Mouse (Mus musculus) kidney, postnatal 36 days (tissue): ENCODE measurements around the gene Tmtc2.

Experiments
- DNase-seq, 2 experiments: peaks; one replicate each; pipeline ENCODE4 v3.0.0; 2021 to 2022; ENCODE audit warnings: mixed read lengths in 2 of 2

Tmtc2 gene

DNA sequence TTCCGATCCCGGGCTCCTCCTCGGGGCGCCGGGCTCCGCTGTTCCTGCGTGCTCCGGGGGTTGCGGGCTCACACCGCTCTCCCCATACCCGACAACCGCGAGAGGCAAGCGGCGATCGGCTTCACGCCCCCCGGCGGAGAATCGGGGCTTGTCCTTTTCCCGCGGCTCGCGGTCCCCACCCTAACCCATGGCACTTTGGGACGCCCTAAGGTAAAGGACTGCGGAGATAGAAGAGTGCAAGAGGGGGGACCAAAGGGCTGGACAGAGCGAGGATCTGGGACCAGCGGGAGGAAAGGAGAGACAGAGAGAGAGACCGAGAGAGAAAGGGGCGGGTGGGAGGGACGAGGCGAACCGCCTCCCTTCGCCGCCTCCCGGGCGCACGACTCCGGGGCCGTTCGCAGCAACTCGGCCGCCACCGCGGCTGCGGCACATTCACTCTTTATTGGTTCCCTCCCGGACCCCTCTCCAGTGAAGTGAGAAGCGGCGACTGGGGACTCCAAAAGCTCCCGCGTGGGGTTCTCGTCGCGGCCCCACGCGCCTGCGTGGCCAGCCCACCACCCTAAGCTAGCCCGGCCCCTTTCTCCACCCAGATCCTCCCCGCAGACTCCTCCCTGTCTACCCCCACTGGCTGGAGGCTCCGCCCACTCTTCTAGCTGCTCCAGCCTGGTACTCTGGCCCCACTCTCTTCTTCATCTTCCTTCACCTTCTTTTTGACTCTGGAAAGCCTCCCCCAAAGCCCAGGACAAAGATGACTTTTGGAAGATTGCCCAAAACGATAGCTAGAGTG is at the start of gene Tmtc2:
TSS of gene Tmtc2 (minus strand) at position 544 of the 787 bp plus-strand sequence.
- DNase-seq, result peak; percentile 86 to 89

DNA sequence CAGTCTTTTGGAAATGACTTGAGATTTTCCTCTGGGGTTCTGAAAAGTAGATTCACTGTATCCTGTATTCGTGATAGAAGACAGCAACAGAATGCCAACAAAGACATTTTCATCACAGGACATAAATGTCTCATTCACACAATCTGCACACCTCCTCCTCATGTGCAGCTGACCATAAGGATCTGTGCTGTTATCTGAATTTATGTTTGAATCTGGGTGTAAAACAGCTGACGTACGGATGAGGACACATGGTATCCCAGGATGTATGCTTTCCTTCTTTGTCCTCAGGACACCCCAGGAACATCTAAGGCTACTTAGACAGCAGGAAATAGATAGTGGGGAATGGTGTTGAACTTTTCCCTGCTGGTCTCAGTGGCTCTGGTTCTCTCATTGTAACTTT is 37.9 kb upstream of the Tmtc2 start:
- no peak for DNase-seq

DNA sequence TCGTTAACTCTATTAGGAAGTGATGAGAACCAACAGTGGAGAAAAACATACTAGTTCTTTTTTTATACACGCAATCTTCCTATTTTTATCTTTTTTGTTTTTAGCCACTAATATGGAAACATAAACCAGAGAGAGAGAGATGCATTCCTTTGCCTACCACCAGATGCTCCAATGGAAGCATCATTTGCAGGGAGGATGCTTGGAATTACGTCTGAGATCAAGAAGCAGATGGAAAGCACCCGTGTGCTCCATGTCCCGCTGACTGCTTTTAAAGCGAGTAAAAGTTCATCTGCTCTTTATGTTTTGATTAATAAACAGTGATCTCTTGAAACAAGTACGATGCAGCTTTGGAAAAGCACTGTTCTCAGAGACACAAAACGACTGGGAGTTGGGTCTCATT is 24.6 kb upstream of the Tmtc2 start:
- no peak for DNase-seq

DNA sequence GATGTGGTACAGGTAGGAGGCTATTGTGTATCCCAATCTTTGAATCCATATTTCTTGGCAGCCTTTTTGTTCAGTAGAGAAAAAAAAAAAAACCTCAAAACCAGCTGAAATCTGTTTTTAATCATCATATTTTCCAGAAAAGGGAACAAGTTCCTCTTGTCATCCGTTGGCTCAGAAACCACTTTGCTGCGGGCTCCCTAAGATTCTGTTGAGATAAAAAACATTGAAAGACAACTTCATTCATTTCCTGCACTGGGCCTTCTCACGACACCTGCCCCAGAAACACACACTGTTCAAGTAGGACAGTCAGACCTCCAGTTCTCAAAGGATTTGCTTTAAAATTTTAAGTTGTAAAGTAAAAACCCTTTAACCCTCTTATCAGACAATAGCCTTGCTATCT is 23.0 kb upstream of the Tmtc2 start:
- DNase-seq, result no peak

DNA sequence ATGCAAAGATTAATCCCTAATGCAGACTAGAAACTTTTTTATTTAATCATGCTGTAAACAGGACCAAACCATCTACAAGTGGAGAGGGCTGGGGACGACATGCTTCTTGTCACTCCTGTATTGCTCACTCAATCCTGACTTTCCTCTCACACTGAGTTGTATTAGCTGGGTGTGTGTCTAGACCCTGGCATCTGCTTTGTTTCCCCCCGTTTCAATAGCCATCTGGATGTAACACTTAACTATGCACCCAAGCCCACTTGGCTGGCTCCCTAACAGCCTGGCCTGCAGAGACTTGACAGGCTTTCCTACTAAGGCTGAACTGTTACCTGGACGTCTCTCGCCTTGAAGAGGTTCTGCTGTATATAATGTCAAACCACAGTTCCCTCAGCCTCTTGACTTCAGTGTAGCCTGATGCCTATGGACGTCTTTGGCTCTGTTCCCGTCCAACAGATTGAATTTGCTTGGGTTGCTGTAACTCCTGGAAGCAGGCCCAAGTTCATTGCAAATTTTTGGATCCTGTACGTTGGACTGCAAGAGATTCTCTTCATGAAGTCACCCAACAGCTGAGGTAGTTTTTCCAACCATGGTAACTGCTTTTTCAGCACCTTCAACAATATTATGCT is 21.3 kb upstream of the Tmtc2 start:
- DNase-seq, result no peak

DNA sequence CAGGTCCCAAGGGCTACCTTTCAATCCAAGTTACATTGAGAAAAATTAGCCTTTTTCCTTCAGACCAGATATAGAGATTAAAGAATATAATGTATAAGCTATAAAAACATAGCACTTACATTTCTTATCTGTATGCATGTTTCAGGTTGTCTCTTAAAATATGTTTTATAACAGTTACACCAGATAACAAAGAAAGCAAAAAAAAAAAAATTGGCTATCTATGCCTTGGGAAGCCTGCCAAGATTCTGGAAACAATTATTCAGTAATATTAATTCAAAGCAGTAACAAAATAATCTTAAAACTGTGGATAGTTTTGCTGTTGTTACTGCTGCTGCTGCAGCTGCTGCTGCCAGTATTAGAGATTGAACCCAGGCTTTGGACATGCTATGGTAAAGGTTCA is 13.9 kb upstream of the Tmtc2 start:
- DNase-seq, result no peak

DNA sequence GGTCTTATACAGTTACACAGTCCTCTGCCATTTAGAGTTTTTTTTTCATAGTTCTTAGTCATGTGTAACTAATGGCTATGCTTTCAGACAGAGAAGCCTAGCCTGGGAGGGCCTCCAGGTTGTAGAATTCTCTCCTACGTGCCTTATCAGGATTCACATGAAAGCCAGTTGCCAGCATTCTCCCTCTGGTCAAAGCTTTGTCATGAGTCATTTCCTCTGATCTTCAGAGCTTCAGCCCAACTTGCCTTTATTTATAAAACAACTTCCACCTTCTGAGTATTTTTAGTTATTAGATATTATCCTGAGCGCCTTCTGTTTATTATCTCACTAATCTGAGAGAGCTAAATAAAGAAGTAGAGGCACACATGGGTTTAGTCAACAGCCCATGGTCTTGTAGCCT is 5.1 kb upstream of the Tmtc2 start:
- peak; percentile 5 to 18 for DNase-seq

DNA sequence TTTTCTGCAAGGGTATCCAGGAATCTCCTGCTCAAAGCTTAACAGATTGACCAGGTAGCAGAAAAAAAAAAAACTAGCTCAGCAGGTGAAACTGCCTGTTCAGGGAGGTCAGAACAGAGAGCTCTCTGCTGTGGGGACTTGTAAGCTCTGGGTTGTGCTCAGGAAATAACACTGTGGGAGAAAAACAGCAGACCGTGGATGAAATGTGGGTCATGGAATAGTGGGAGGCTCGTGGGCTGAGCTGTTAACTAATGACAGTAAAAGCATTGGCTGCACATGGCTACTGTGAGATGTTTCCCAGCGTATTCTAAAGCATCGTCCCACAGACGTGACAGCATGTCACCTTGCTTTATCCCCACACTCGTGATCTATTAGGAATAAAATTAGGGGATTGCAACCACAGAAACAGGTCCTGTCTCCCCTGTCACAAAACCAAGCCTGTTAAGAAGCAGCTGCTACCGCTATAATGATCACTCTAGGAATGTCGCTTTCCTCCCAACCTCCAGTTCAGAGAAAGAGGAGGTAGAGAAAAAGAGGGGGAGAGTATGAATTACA is 4.1 kb upstream of the Tmtc2 start:
- DNase-seq, result no peak

DNA sequence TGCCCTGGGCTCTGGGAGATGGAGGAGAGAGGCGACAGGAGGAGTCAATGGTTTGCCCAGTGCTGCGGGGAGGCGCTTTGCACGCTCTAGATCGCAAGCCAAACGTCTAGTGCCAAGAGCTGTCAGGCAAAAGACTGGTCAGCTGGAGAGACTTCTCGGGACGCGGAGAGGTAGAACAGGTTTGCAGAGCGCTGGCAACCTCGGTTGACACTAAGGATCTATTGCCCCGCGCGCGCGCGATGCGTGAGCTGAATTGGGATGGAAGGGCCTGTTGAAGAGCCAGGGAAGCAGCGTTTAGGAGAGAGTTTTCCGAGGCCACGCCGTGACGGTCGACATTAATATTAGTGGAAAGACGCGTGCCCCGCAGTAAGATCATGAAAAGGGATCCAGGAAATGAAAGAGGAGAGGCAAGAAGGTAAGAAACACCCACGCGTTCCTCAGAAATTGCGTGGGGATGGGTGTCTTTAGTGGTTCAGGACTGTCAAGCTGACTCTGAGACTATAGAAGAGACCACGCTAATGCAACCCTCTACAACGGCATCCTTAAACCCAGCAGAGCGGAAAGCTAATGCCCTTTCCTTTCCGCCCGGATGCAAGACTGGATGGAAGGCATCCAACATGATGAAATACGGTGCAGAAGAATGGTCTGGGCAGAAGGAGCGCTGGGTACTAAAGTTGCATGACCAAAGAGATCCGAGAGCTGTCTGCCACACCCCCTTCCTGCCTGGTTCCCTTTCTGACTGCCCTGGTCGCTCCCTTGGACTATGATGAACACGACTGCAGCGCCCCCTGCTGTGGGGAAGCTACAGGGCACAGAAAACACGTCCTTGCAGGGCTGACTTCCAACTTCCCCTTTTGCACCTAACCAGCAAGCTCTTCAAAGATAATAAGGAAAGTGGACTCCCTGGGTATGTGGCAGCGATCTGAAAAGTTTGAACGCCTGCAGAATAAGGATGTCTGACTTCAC is 727 bp upstream of the Tmtc2 start:
- DNase-seq, result peak; percentile 93 to 97

DNA sequence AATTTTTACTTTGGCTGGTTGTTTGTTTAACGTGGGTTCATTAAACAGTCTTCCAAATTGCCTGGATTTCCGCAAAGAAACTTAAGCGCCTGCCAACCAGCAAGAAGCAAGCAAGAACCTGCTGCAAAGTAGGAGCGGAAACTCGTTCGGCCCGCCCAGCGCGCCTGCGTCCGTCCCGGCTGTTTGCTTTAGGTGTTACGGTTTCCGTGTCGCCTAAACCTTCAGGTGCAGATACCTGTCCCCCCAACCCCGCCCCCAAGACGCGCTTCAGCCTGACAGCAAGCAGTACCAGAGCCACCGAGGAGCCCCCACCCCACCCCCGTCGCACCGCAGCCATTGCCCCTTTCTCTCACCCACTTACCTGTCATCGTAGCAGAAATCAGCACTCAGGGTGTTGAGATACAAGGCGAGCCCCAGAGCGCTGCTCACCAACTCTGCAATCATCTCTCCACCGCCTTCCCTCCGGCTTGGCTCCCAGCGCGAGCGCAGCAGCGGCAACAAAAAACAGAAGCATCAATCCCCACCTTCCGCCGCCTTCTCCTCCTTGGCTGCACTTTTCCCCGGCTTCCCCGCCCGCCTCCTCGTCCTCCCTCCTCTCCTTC is 844 bp downstream of the Tmtc2 start:
- DNase-seq, result peak; percentile 26 to 68

DNA sequence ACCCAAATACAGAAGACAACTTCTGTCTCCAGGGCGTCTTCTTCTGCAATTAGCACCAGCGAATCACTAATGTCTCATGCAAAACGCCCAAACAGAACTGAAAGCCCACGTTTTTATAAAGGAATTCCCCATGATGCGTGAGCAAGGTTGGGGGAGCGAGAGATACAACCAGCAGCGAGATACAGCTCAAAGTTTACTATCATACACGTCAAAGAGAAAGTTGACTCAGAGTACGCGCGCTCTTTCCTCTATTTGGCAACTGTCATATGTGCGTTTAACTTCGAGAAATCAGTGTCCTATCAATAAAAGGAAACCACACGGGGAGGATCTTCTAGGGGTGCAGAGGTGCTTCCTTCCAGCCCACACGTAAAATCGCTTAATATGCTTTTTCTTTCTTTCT is 1.4 kb downstream of the Tmtc2 start:
- peak in 1 of 2 experiments; percentile 4 for DNase-seq

DNA sequence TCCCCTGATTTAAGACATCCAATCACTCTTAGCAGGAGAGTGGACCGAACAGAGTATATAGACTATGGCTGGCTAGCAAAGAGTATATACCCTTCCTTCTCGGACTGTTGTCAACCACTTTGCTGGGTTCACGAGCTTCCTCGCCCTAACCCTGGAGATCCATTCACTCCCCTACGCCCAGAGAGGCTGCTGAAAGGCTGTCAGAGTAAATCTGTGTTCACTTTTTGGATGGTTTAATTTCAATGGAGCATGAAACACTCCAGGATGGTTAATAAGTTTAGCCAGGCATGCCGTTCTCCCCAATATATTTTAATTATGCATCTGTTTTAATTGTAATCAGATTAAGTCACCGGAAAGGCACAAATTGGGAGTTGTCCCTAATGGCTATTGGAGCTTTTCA is 1.9 kb downstream of the Tmtc2 start:
- DNase-seq, result no peak

DNA sequence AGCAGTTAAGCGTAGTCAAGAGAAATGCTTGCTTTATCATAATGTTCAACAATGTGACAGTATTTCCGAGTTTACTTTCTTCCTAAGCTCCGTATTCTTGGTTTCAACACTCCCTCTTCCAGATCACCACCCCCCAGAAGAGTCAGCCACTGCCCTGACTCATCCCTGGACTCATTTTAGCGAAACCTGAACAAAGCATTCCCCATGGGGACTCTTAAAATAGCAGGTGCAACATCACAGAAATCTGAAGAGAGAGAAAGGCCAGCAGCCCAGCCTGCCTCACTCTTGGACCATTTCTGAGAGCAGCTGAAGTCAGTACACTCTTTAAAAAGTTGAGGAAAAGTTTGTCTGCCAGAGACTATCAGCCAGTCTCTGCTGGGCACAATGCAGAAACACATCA is 2.4 kb downstream of the Tmtc2 start:
- DNase-seq, result no peak

DNA sequence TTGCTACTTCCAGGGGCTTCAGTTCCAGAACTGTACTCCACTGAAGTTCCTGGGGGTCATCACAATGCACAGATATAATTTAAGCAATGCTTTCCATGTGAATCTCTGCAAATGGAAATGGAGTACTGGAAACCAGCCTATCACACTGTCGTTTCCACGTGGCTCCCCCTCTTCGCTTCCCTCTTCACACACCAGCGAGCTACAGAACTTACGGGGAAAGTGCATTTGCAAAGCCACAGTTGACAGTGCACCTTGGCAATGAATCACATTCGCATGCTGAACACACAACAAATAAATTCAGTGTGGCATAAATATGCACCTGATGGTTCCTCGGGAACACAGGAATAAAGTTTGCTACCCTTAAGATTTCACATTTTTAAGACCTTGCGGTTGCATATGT is 3.2 kb downstream of the Tmtc2 start:
- DNase-seq, result no peak

DNA sequence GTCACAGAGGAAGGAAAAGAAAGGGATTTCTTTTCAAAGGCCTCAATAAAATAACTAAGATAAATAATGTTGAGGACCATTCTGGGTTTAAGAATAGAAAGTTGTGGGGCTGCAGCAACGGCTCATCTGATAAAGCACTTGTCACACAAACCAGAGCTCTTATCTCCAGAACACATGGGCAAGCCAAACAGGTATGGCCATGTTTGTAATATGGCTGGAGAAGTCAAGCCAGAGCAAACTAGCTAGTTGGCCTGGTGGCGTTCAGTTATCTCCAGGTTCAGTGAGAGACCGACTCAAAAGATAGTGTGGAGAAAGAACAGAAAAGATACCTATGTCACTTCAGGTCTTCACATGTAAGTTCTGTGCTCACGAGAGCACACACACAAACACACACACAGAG is 4.7 kb downstream of the Tmtc2 start:
- no peak for DNase-seq

DNA sequence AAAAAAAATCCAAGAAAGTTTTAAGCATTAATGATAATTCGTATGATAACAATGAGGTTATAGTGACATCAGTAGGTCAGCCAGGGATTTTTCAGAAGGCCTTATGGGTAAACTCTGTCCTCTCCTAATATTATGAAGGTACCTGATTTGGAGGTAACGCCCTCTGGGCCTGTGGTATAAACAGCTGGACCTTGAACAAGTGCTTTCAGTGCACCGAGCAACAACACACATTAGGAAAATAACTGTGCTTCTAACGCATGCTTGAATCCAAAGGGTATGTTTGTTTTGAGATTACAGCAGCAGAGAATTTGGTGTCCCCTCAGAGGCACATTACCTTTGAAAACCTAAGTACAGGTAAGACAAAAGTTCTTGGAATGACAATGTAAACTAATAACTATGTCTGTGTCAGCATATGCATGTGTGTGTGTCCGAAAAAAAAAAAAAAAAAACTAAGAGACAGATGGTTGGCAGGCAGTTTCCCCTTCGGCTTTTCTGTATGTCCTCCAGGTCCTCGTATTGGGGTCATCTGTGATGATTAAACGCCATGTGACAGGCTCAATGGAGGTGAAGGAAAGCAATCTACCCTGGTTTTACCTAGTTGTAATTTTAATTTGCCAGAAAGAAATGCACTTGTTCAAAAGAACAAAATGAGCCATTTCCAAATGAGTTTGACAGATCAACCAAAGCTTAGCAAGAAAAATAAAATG is 6.3 kb downstream of the Tmtc2 start:
- DNase-seq, result no peak

DNA sequence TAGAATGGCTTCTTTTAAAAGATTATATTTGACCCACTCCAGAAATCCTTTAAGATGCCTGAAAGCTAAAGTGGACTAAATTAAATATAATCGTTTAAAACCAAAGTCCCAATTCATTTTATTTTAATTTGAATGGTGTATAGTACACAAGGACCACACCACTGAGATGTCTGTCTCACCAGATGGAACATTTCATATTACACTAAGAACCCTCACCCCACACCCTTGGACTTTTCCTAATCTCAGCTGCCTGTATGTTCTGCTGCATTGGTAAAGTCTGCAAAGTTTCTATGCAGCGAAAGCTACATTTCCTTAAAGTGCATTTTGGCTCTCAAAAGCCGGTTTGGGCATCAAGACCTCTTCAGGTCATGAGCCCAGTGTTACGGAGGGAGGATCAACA is 12.7 kb downstream of the Tmtc2 start:
- DNase-seq, result no peak

DNA sequence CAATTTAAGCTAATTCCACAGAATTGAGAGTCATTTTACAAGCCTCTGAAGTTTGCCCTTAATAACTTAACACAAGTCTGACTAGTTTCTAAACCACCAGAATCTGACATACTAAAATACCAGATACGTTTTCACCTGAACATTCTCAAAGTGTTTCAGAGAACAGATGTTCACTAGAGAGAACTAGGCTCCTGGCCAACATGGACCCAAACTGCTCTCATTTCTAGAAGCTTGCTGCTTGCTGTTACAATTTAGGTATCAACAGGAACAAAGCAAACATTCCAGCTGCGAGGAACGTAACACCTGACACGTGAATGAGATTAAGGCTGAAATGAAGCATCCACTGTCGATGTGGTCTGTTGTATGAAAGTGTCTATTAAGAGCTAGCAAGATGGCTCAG is 16.7 kb downstream of the Tmtc2 start:
- DNase-seq, result no peak

DNA sequence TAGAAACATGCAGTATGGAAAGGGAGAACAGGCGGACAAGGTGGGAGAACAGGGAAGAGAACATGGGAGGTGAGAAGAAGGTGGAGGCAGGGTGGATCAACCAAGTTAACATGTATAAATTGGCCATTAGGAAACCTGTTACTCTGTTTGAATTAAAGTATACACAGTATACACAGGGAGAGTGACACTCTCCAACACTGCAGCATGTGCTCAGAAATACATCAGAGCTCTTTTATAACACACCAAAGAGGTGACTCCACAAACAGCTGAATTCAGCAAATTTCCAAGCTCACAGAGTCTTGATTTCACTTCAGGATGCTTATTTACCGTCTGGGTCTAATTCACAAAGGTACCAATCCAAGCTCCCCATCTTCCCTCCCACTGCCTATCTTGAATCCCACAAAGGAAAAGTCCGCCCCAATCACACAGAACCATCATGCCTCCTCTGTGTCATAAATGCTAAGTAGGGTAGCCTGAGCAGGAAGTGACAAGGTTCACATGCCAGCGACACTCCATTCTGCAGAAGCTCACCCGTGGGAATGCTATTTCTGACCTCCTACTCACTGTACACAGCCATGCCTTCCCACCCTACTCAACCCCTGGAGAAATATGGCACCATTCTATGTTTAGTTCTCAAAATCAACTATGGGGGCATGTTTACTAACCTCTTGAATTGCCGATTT is 17.2 kb downstream of the Tmtc2 start:
- DNase-seq, result no peak

DNA sequence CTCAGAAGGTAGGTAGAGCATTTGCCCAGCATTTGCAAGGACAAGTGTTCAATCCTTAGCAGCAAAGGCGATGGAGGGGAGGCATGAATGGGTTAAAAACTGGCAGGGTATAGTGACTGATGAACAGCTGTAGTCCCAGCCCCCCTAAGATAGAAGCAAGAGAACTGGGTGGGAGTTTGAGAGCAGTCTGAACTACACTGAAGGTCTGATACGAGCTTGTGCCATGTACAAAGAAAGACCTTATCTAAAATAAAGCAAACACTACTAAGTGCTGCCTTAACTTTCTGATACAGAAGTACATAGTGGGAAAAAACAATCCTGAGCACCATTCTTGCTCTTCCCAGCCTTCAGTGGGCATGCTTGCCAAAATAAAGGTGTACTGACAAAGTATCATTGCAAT is 20.1 kb downstream of the Tmtc2 start:
- no peak for DNase-seq

DNA sequence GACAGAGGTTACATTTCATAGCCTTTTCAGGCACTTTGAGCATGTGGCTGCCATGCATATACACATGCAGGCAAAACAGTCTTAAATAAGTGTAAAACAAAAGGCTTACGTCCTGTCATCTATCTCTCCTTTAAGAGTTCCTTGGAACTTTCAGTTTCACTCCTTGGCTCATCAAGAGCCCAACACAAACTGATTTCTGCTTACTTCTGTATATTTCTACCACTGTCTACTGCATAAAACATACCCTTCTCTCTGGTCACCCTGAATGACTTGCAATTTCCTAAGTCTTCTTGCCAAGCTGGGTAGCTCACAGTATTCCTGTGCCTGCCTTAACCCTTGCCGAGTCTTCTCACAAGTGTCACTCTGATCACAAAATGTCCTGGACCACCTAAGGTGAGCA is 26.2 kb downstream of the Tmtc2 start:
- DNase-seq, result no peak
